Mouse (Mus musculus) ovary, postnatal 36 days (tissue): ENCODE measurements at regions not wholly inside any gene's neighbourhood (a gene's known extent, or its start where the extent isn't known, plus 50 kb on each side); places are given as distances from the start of the nearest gene placed in this dataset.

Experiments
- DNase-seq: peaks from one replicate; pipeline ENCODE4 v3.0.0; 2022; ENCODE audit warnings: low spot score, mixed read lengths

GRCm38 (mm10) chr13:51337931-51338330 is 70.5 kb upstream of the S1pr3 start:
- no peak for DNase-seq

- no peak for DNase-seq
Measured at GRCm38 (mm10) chr13:51345321-51345720, 63.1 kb upstream of the S1pr3 start.

GRCm38 (mm10) chr13:51345839-51346550 is 62.4 kb upstream of the S1pr3 start:
- DNase-seq = no peak

GRCm38 (mm10) chr13:51348707-51349106 is 59.7 kb upstream of the S1pr3 start:
- no peak for DNase-seq

- DNase-seq = no peak
Measured at GRCm38 (mm10) chr13:51349818-51350551, 58.5 kb upstream of the S1pr3 start.

GRCm38 (mm10) chr13:51352874-51353273 is 55.6 kb upstream of the S1pr3 start:
- DNase-seq = no peak

- no peak for DNase-seq
Measured at GRCm38 (mm10) chr13:51355507-51355906, 52.9 kb upstream of the S1pr3 start.
